Mouse (Mus musculus) left cerebral cortex, adult 18-20 months (tissue): Measurements from ENCODE around the gene Fzd4. TPM values are rescaled to one million over a fixed set of nuclear protein-coding genes. Genes with fewer than 3 reads are reported as not detected.

Experiments
- DNase-seq, 2 experiments: peaks; one replicate each; pipeline ENCODE4 v3.0.0; 2021 to 2022; ENCODE audit warnings: low spot score in 2 of 2, mixed read lengths in 1 of 2
- total RNA-seq, 2 experiments: library from RNA; stranded (reverse); gene quantifications; 2 replicates each; pipeline ENCODE4 v1.2.3; 2021

The Fzd4 gene
- total RNA-seq, 2 experiments from 2014 or later = 5.6 to 5.7 TPM

GRCm38 (mm10) chr7:89400721-89401120 lies 3.4 kb upstream of the Fzd4 start:
- DNase-seq = no peak

GRCm38 (mm10) chr7:89401136-89401858 lies 2.9 kb upstream of the Fzd4 start:
- DNase-seq = no peak

GRCm38 (mm10) chr7:89401936-89402335 lies 2.2 kb upstream of the Fzd4 start:
- no peak for DNase-seq

GRCm38 (mm10) chr7:89403053-89403972 lies 842 bp upstream of the Fzd4 start:
- peak; percentile 48 to 68 for DNase-seq

- peak in 1 of 2 experiments; percentile 9 for DNase-seq
Observed at GRCm38 (mm10) chr7:89404734-89405440, 732 bp downstream of the Fzd4 start.

- DNase-seq = no peak
Observed at GRCm38 (mm10) chr7:89406011-89406410, 1.9 kb downstream of the Fzd4 start.

- DNase-seq = no peak
Observed at GRCm38 (mm10) chr7:89407006-89407940, 3.1 kb downstream of the Fzd4 start.

- no peak for DNase-seq
Observed at GRCm38 (mm10) chr7:89410294-89410693, 6.1 kb downstream of the Fzd4 start.

GRCm38 (mm10) chr7:89411346-89411745 lies 7.2 kb downstream of the Fzd4 start:
- no peak for DNase-seq

- no peak for DNase-seq
Observed at GRCm38 (mm10) chr7:89412094-89412493, 7.9 kb downstream of the Fzd4 start.

GRCm38 (mm10) chr7:89416027-89416426 lies 11.9 kb downstream of the Fzd4 start:
- no peak for DNase-seq

- DNase-seq = no peak
Observed at GRCm38 (mm10) chr7:89417707-89418106, 13.6 kb downstream of the Fzd4 start.

- DNase-seq = no peak
Observed at GRCm38 (mm10) chr7:89418127-89418653, 14.0 kb downstream of the Fzd4 start.

- no peak for DNase-seq
Observed at GRCm38 (mm10) chr7:89418917-89419679, 14.9 kb downstream of the Fzd4 start.

- DNase-seq = no peak
Observed at GRCm38 (mm10) chr7:89421294-89421693, 17.1 kb downstream of the Fzd4 start.

GRCm38 (mm10) chr7:89422650-89423049 lies 18.5 kb downstream of the Fzd4 start:
- DNase-seq = no peak

- no peak for DNase-seq
Observed at GRCm38 (mm10) chr7:89423194-89423593, 19.0 kb downstream of the Fzd4 start.

- no peak for DNase-seq
Observed at GRCm38 (mm10) chr7:89423688-89424255, 19.6 kb downstream of the Fzd4 start.

- DNase-seq = no peak
Observed at GRCm38 (mm10) chr7:89424659-89425058, 20.5 kb downstream of the Fzd4 start.
